Mouse (Mus musculus): ENCODE measurements around the gene Abca12. TPM values are rescaled to one million over a fixed set of nuclear protein-coding genes. Genes with fewer than 3 reads are reported as not detected.

Gene Abca12
- polyA plus RNA-seq (2011; ENCODE audit: insufficient read length, low read depth, missing spikeins), result 0.16 TPM in 1 of 2 replicates, not detected in the other

DNA sequence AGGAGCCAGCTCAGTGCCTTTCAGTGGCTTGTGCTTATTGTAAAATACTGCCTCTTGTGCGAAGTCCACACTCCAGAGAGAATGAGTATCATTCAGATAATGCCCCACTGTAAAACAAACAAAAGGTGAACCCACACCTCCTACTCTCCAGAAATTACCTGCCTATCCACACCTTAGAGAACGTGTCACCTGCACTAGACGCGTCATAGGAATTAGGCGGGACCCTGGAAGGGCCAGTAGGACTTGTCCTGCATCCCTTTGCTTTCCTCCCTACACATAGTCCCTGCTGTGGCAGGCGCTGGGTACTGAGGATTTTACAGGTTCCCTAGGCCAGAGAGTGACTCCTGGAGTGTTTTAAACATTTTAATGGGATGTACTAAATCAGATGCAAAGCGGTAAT is at the start of gene Abca12:
Abca12 (minus strand) TSS at position 101 of the 400 bp plus-strand sequence.
- no peak within 1 kb of the TSS for H3K4me3 ChIP-seq (ENCODE audit: insufficient read depth, low read length)
- H3K27ac ChIP-seq (ENCODE audit: insufficient read depth, low read length), result no peak within 1 kb of the TSS
- no peaks in the 10 kb centered on the region; the same call in 1 of the 2 replicates for H3K4me1 ChIP-seq (ENCODE audit: control insufficient read depth, insufficient read depth, low read length)
- no peak for TF ChIP-seq CTCF (IDR thresholded peaks at IDR 0.05; ENCODE audit: borderline replicate concordance, insufficient read depth, low read length)
- no peak for TF ChIP-seq POLR2A (IDR thresholded peaks at IDR 0.05; ENCODE audit: low read depth, low read length)

- Histone ChIP-seq H3K4me3 (ENCODE audit: insufficient read depth, low read length) (no peak overlapping the region), H3K27ac (ENCODE audit: insufficient read depth, low read length) (no peak overlapping the region), H3K4me1 (ENCODE audit: control insufficient read depth, insufficient read depth, low read length) (no peaks in the 10 kb centered on the region)
- TF ChIP-seq CTCF (IDR thresholded peaks at IDR 0.05; ENCODE audit: borderline replicate concordance, insufficient read depth, low read length), result no peak
- no peak for TF ChIP-seq POLR2A (IDR thresholded peaks at IDR 0.05; ENCODE audit: low read depth, low read length)
Observed at GRCm38 (mm10) chr1:71457961-71458360, 43.3 kb upstream of the Abca12 start.

- no peaks in the 10 kb centered on the region for H3K4me1 ChIP-seq (ENCODE audit: control insufficient read depth, insufficient read depth, low read length)
- no peak for TF ChIP-seq POLR2A (IDR thresholded peaks at IDR 0.05; ENCODE audit: low read depth, low read length)
- no peak for TF ChIP-seq CTCF (IDR thresholded peaks at IDR 0.05; ENCODE audit: borderline replicate concordance, insufficient read depth, low read length)
- H3K4me3 ChIP-seq (ENCODE audit: insufficient read depth, low read length), result no peak overlapping the region
- H3K27ac ChIP-seq (ENCODE audit: insufficient read depth, low read length), result no peak overlapping the region
Observed at GRCm38 (mm10) chr1:71447424-71447823, 32.7 kb upstream of the Abca12 start.

DNA sequence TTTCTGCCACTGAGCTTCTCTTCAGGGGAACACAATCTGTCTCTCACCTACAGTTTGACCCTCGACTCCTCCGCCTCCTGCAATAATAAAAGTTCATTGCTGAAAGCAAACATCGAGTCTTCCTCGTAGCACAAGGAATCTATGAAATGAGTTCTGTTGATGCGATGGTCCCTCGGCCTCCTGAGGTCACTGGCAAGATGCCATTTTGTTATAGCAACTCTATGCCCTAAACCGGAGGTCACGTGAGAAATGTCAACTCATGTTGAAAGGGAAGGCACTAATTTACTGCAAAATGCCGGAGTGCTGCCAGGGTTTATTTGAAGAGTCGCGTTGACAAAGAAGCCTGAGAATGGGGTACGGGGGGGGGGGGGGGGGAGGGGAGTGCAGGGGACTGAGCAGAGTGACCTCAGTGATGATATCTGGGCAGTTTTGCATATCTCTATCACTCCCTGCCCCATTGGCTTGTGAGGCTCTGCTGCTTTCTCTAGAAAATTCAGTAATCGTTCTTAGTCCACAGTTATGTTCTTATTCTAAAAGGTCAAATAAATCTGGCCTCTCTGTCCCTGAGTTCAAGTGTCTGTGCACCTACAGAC is 7.1 kb upstream of the Abca12 start:
- H3K4me1 ChIP-seq (ENCODE audit: control insufficient read depth, insufficient read depth, low read length), result no peaks in the 10 kb centered on the region
- H3K4me3 ChIP-seq (ENCODE audit: insufficient read depth, low read length), result no peak overlapping the region
- H3K27ac ChIP-seq (ENCODE audit: insufficient read depth, low read length), result no peak overlapping the region
- TF ChIP-seq CTCF (IDR thresholded peaks at IDR 0.05; ENCODE audit: borderline replicate concordance, insufficient read depth, low read length) (no peak), POLR2A (IDR thresholded peaks at IDR 0.05; ENCODE audit: low read depth, low read length) (no peak)

DNA sequence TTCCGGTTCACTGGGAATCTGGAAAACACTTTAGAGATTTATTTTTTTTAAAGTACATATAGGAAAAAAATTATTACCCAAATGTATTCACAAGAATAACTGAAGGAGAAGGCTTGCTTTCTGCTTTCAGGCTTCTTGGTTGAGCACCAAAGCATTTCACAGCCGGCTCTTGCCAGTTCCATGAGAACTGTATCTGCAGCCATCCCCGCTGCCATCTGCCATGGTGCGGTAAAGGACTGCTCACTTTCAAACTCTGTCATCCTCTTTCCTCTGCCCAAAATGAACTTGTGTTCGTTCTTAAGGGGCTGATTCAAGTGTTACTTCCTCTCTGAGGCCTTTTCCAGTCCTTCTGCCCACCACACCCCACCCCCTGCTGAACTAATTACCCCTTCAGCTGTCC is 3.8 kb upstream of the Abca12 start:
- Histone ChIP-seq H3K4me1 (ENCODE audit: control insufficient read depth, insufficient read depth, low read length) (no peaks in the 10 kb centered on the region; the same call in 1 of the 2 replicates), H3K27ac (ENCODE audit: insufficient read depth, low read length) (no peak overlapping the region), H3K4me3 (ENCODE audit: insufficient read depth, low read length) (no peak overlapping the region)
- TF ChIP-seq POLR2A (IDR thresholded peaks at IDR 0.05; ENCODE audit: low read depth, low read length), result no peak

- no peak overlapping the region for H3K4me3 ChIP-seq (ENCODE audit: insufficient read depth, low read length)
- no peak for TF ChIP-seq POLR2A (IDR thresholded peaks at IDR 0.05; ENCODE audit: low read depth, low read length)
- no peak for TF ChIP-seq CTCF (IDR thresholded peaks at IDR 0.05; ENCODE audit: borderline replicate concordance, insufficient read depth, low read length)
- no peak overlapping the region for H3K27ac ChIP-seq (ENCODE audit: insufficient read depth, low read length)
- no peaks in the 10 kb centered on the region; the same call in 1 of the 2 replicates for H3K4me1 ChIP-seq (ENCODE audit: control insufficient read depth, insufficient read depth, low read length)
Observed at GRCm38 (mm10) chr1:71417951-71418350, 3.2 kb upstream of the Abca12 start.

- Histone ChIP-seq H3K27ac (ENCODE audit: insufficient read depth, low read length) (no peak overlapping the region), H3K4me3 (ENCODE audit: insufficient read depth, low read length) (no peak overlapping the region), H3K4me1 (ENCODE audit: control insufficient read depth, insufficient read depth, low read length) (no peaks in the 10 kb centered on the region; the same call in 1 of the 2 replicates)
- TF ChIP-seq POLR2A (IDR thresholded peaks at IDR 0.05; ENCODE audit: low read depth, low read length), result no peak
- TF ChIP-seq CTCF (IDR thresholded peaks at IDR 0.05; ENCODE audit: borderline replicate concordance, insufficient read depth, low read length), result no peak
Observed at GRCm38 (mm10) chr1:71414084-71414483, 626 bp downstream of the Abca12 start.

- TF ChIP-seq POLR2A (IDR thresholded peaks at IDR 0.05; ENCODE audit: low read depth, low read length), result no peak
- no peak for TF ChIP-seq CTCF (IDR thresholded peaks at IDR 0.05; ENCODE audit: borderline replicate concordance, insufficient read depth, low read length)
- Histone ChIP-seq H3K27ac (ENCODE audit: insufficient read depth, low read length) (no peak overlapping the region), H3K4me3 (ENCODE audit: insufficient read depth, low read length) (no peak overlapping the region), H3K4me1 (ENCODE audit: control insufficient read depth, insufficient read depth, low read length) (no peaks in the 10 kb centered on the region; the same call in 1 of the 2 replicates)
Observed at GRCm38 (mm10) chr1:71413114-71413513, 1.6 kb downstream of the Abca12 start.

GRCm38 (mm10) chr1:71407711-71408110 is 7.0 kb downstream of the Abca12 start:
- no peaks in the 10 kb centered on the region for H3K4me1 ChIP-seq (ENCODE audit: control insufficient read depth, insufficient read depth, low read length)
- H3K27ac ChIP-seq (ENCODE audit: insufficient read depth, low read length), result no peak overlapping the region
- no peak overlapping the region for H3K4me3 ChIP-seq (ENCODE audit: insufficient read depth, low read length)
- no peak for TF ChIP-seq CTCF (IDR thresholded peaks at IDR 0.05; ENCODE audit: borderline replicate concordance, insufficient read depth, low read length)
- TF ChIP-seq POLR2A (IDR thresholded peaks at IDR 0.05; ENCODE audit: low read depth, low read length), result no peak

GRCm38 (mm10) chr1:71397635-71398034 is 17.1 kb downstream of the Abca12 start:
- H3K27ac ChIP-seq (ENCODE audit: insufficient read depth, low read length), result no peak overlapping the region

More at GRCm38 (mm10) chr1:71397635-71398034, 17.1 kb downstream of the Abca12 start:
- TF ChIP-seq POLR2A (IDR thresholded peaks at IDR 0.05; ENCODE audit: low read depth, low read length) (no peak), CTCF (IDR thresholded peaks at IDR 0.05; ENCODE audit: borderline replicate concordance, insufficient read depth, low read length) (no peak)
- Histone ChIP-seq H3K4me3 (ENCODE audit: insufficient read depth, low read length) (no peak overlapping the region), H3K4me1 (ENCODE audit: control insufficient read depth, insufficient read depth, low read length) (no peaks in the 10 kb centered on the region; the same call in 1 of the 2 replicates)
